Mouse (Mus musculus): ENCODE results near the gene Naalad2. TPM values are rescaled to one million over a fixed set of nuclear protein-coding genes. Genes with fewer than 3 reads are reported as not detected.
"Not testable (repeated sequence)": the region's sequence is repeated elsewhere in the genome, so short reads cannot be mapped to it uniquely, and the experiment has no call there.

Naalad2 gene
- polyA plus RNA-seq (2017; shearing (Covaris generic)) = under 1 TPM in 1 of 2 experiments, not detected in 1; 0.55 TPM

GRCm38 (mm10) chr9:18402895-18403294 lies at the start of gene Naalad2:
Gene Naalad2, minus strand, starts transcription at chr9:18402995.
- ATAC-seq = not testable (repeated sequence)

DNA sequence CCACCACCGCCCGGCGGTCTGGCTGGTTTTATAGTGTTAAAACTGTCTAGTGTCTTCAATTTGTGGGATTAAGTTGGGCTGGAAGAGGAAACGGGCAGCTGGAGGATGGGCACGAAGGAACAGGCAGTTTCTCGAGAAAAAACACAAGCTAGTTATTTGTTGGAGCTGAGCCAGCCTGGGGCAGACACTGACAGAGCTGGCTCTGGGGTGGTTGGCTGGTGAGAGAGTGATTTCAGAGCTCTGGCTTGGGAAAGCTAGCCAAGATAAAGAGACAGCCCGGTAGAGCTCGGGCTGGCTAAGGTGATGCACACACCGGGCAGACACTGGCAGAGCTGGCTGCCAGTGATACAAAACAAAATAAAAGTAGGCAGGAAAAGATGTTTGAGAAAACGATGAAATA lies 28.9 kb upstream of the Naalad2 start:
- ATAC-seq = no peak

- no peak for ATAC-seq
Observed at GRCm38 (mm10) chr9:18430354-18430753, 27.6 kb upstream of the Naalad2 start, which contains the start of gene Mbd3l2. Gene Mbd3l2, plus strand, starts transcription at chr9:18430654.

GRCm38 (mm10) chr9:18412371-18412770 lies 9.6 kb upstream of the Naalad2 start:
- ATAC-seq = not testable (repeated sequence)

DNA sequence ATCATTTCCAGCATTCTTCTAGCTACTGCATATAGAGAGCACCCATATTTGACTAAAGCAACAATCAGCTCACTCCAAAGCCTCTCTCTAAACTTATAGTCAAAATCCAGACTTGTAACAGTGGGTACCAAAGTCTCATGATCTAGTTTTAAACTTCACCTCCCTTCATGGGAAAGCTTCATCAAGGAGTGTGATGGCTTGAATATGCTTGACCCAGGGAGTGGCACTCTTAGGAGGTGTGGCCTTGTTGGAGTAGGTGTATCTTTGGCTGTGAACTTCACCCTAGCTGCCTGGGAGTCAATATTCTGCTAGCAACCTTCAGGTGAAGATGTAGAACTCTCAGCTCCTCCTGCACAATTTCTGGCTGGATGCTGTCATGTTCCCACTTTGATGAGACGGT lies 1.3 kb upstream of the Naalad2 start, which contains the start of gene Ubtfl1:
TSS of gene Ubtfl1 (plus strand) at position 301 of the 400 bp plus-strand sequence.
- no peak for ATAC-seq

DNA sequence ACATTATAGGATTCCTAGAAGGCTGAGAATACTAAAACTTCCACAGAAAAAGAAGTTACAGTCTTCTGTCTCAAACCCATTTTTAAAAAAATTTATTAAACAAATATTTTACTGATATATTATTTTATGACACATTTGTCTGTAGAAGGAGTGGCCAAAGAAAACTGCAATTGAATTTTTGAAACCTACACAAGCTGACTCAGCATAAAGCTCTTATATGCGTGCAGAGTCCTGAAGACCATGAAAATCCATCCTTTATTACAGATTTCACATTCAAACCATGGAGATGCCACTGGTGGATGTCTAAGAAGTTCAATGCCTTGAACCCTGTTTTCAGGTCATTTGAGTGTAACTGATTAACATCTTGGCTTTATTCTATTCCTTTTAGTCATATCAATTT lies 3.2 kb downstream of the Naalad2 start:
- no peak for ATAC-seq

- no peak for ATAC-seq
Observed at GRCm38 (mm10) chr9:18385782-18386181, 17.0 kb downstream of the Naalad2 start.

DNA sequence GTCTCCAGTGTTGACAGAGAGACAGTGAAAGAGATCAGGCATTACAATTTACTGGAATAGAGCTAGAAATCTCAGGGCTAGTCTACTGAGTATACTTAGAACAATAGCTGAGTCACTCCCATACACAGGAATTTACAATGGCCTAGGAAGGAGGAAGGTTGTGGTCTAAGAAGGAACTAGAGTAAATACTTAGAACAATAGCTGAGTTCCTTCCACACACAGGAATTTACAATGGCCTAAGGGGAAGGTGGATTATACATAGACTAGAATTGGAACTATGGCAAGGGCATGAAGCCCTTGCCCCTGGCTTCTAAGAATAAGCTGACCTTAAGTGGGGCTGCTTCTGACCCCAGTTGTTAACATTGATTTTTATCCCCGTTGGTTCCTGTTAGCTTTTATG lies 29.8 kb downstream of the Naalad2 start:
- not testable (repeated sequence) for ATAC-seq

DNA sequence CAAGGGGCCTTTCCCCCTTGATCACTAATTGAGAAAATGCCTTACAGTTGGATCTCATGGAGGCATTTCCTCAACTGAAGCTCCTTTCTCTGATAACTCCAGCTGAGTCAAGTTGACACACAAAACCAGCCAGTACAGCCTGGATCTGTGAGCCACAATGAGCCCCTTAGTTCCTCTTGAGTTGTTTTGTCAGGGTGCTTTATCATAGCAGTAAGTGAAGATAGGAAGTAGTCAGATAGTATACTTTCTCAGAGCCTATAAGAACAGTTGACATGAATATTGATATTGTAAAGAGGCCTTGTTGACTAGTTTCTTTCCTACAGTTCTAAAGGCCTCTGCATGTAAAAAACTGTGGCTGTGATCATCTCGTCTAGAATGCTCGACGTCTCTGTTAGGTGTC lies 82.8 kb downstream of the Naalad2 start:
- ATAC-seq = no peak

GRCm38 (mm10) chr9:18298301-18298700 lies 104.5 kb downstream of the Naalad2 start:
- no peak for ATAC-seq

- ATAC-seq = peak; percentile 16
Observed at GRCm38 (mm10) chr9:18293026-18293781, 109.6 kb downstream of the Naalad2 start.

GRCm38 (mm10) chr9:18292443-18292922 lies 110.3 kb downstream of the Naalad2 start:
- ATAC-seq = peak; percentile 45

- ATAC-seq = peak; percentile 84
Observed at GRCm38 (mm10) chr9:18291571-18292429, 111.0 kb downstream of the Naalad2 start, which contains the start of gene Chordc1. Gene Chordc1, plus strand, starts transcription at chr9:18292125.

GRCm38 (mm10) chr9:18278693-18279092 lies 124.1 kb downstream of the Naalad2 start:
- ATAC-seq = not testable (repeated sequence)

- ATAC-seq = peak; percentile 77
Observed at GRCm38 (mm10) chr9:18277497-18277896, 125.3 kb downstream of the Naalad2 start.

DNA sequence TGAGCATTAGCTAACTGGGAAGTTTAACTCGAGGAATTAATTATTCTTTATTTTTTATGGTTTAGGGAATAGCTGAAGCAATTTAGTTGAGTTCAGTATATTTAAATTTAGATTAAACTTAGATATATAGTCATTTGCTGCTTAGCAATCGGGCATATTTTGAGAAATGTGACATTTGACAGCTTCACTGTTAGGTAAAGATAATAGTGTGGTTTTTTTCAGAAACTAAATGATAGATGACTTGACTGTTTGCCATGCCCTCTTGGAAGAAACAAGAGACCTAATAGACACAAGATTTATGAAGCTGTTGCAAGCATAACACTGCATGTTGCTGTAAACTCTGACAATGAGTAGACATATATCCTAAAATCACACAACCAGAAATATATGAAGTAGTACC lies 126.0 kb downstream of the Naalad2 start:
- no peak for ATAC-seq

DNA sequence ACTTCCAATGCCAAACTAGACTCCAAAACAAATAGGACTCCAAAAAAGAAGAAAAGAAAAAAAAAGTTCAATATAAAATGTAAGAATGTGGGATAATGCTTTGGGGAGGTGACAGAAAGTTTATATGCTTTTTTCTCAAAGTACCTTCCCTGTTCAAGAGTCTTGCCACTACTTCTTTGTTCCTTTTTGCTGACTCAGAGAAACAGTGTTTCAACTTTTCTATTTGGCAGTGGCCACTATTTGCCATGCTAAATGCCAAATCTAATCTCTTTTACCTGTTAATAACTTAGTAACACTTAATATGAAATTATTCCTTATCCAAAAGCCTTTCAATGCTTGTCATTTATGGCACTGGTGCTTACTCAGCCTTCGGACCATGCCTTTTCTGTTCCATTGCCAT lies 126.9 kb downstream of the Naalad2 start:
- ATAC-seq = no peak

Other genes starting within 250 kb of the Naalad2 start
- gene Chordc1, start 110.9 kb downstream of the Naalad2 start, polyA plus RNA-seq (2017; shearing (Covaris generic)) = 100 to 1,000 TPM; 109 to 134 TPM
- gene Ubtfl1, start 1.4 kb upstream of the Naalad2 start, polyA plus RNA-seq (2017; shearing (Covaris generic)) = under 1 TPM in 1 of 2 experiments, not detected in 1; 0.15 TPM
- gene Mbd3l2, start 27.7 kb upstream of the Naalad2 start, polyA plus RNA-seq (2017; shearing (Covaris generic)) = not detected
- 1 to 10 TPM; 2.3 to 2.7 TPM for gene Zfp558, start 75.3 kb upstream of the Naalad2 start, polyA plus RNA-seq (2017; shearing (Covaris generic))
- gene Mbd3l1, start 75.4 kb upstream of the Naalad2 start, polyA plus RNA-seq (2017; shearing (Covaris generic)) = not detected